Mouse (Mus musculus) adipocyte (in vitro differentiated cells): ENCODE measurements around the gene Txnrd1.
A peak's percentile ranks its signal among the peaks of the same experiment; 100 is the strongest.

Experiments
- DNase-seq: peaks from one replicate; pipeline ENCODE4 v3.0.0-alpha.2; 2016; ENCODE audit warnings: low spot score

The Txnrd1 gene

DNA sequence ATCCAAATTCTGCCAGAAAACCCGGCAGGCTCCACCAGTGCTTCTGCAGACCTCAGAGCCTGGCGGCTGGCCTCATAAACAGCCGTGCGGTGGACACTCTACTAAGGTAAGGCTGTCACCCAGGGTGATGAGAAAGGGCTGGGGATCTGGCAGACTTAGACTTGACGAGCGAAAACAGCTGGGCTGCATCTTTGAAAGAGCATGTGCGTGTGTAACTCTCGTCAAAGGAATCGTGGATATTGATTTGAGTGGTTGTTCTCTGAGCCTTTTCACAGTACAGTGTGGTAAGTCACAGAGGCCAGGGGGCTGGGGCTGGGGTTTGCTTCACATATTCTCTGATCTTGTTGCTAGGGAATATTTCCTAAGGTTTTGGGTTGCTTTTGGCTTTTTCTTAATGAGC, at the start of gene Txnrd1:
Txnrd1 (plus strand) TSS at position 26 of the 400 bp plus-strand sequence.
- DNase-seq: no peak

DNA sequence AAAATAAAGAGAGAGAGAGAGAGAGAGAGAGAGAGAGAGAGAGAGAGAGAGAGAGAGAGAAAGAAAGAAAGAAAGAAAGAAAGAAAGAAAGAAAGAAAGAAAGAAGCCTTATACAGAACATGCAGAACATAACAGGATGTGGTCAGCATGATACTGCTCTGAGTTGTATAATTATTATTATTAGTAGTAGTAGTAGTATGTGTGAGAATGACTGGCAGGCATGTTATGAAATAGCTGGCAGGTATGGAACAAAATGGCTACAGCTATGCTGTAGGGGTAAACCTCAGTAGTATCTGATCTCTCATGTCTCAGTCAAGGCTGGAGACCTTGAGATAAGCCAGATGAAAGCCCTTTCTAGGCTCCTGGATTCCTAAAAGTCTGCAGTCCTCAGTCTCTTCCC, 44.6 kb upstream of the Txnrd1 start:
- no peak for DNase-seq

DNA sequence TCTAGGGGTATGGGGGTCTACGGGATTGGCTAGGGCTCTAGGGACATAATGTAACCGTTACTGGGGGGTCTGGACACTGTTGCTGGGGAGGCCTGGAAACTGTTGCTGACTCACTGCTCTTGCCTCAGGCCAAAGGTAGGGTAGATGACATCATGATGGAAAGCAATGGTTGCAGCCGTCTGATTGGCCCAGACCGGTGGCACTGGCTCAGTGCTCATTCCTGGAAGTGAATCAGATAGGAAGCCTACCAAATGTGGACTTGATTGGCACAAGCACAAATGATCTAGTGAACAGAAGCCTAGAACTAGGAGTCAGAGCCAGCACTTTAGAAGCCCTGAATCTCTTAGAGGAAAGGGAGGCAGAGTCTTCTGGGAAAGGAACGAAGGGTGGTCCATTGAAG, 43.2 kb upstream of the Txnrd1 start:
- DNase-seq: no peak

DNA sequence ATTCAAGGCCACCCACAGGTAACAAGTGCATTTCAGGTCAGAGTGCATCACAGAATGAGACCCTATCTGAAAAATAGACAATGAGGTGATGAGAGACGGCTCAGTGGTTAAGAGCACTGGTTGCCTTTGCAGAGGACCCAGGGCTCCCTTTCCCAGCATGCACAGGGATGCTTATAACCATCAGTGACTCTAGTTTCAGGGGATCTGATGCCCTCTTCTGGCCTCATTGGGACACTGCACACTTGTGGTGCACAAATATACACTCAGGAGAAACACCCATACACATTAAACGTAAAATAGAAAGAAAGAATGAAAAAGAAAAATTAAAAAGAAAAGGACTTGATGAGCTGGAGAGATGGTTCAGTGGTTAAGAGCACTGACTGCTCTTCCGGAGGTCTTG, 42.0 kb upstream of the Txnrd1 start:
- DNase-seq: no peak

DNA sequence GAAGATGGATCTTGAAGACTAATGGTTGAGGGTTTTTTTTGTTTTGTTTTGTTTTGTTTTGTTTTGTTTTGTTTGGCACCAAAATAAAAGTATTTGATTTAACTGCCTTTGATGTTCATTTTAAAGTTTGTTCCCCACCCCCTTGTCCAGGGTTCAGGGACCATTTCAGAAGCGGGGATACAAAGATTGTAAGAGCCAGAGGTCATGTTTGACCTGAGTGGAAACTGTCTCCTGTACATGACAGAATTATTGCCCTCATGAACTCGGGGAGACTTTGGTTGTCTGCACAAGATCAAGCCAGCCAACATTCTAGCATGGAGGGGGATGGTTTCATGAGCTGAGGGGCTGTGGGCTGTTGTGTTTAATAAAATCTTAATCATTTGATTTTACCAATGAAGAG, 41.4 kb upstream of the Txnrd1 start:
- DNase-seq: no peak

DNA sequence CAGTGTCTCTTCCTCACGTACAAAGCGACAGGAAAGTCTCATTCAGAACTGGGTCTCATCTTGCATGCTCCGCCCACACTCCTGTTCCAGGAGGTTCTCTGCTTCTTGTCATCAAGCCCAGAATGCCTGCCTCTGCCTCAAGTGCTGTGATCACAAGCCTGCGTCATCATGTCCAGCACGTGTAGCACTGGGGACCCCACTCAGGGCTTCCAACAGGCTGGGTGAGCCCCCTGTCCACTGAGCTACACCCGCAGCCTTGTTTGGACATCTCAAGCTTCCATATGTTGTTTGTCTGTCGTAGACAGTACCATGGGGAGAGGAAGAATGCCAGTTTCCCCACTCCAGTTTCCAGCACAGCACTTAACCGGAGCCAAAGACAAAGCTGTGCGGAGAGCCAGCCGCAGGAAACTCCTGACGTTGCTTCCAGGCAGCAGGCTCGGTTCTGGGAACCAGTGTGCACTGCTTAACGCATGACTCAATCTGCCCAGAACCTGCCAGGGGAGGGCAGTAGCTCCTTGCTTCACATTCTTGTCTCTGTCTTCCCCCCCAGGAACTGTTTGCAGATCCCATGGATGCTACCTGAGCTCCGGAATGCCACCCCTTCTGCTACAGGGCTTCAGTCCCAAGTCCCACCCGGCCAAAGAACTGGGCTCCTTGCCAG, 38.5 kb upstream of the Txnrd1 start:
- peak; percentile 71 for DNase-seq

DNA sequence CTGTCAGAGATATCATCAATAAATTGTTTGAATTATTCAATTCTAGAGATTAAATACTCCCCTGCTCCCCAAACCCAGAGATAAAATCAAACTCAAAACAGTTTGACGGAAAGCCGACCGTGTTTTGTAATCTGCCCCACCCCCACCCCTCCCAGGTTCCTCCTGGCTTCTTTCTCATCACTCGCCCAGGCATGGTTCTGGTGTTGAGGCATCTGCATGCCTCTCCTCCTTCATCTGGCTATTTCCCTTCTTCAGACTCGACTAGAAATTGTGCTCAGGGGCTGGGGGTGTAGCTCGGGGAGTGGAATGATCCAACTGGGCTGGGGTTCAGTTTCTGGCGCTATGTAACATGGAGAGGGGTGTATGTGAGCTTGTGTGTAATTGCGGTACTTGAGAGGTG, 38.0 kb upstream of the Txnrd1 start:
- DNase-seq: no peak

DNA sequence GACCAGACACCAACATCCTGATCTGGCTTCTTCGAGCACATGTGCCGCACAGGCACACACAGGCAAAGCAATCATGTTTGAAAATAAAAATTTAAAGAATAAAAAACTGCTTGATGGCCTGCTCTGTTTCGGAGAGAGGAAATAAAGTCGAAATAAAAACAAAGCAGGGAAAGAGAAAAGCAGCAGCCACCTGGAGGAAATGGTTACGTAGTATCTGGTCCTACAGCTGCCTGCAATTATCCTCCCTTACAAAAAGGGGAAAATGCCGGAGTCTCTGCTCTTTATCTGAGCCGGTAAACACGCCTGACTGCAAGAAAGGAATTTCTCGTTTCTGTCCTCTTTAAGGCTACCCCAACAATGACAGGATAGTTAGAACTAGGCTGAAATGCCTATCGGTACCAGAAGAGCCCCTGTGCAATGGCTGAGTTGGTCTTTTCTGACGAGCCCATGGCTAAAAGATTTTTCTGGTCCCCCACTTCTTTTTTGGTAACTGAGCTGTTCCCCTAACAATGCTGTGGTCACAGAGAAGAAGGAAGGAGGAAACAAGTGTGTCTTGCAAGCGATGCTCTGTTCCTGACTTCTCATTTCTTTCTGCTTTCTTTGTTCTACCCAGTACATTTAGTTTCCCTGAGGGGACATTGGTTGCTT, 37.2 kb upstream of the Txnrd1 start:
- no peak for DNase-seq

DNA sequence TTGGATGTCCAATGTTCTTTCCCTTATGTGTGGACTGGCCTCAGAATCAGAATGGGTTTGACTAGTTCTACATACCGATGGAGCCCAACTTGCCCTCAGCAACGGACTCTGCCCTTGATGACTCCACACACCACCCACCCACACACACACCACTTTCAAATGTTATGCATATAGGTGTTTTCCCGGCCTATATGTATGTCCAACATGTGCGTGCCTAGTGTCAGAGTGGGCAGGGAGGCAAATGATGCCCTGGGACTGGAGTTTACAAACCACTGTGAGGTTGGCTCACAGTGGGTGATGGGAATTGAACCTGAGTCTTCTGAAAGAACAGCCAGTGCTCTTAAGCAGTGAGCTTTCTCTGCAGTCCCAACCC, 36.6 kb upstream of the Txnrd1 start:
- DNase-seq: no peak

DNA sequence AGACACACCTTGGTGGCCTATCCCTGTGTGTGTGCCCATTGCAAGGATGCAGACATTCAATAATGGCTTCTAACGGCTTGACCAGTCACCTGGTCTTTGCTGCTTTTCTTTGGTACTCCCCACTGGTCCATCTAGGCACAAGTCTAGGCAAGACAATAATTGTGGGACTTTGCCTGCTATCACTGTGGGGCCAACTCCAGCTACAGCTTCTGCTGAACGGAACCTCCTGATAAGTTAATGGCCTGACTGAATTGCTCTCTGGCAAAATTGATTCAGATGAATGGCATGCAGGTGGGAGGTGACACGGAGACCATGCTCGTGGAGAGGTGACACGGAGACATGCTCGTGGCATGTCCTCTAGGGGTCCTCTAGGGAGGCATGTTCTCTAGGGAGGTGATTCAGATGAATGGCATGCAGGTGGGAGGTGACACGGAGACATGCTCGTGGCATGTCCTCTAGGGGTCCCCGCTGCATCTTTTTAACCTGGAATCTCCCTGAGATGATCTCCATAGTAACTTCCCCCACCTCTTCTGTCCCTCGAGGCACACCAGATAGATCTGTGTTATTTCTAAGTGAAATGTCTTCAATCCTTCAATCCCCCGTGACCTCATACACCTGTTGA, 35.3 kb upstream of the Txnrd1 start:
- DNase-seq: no peak

DNA sequence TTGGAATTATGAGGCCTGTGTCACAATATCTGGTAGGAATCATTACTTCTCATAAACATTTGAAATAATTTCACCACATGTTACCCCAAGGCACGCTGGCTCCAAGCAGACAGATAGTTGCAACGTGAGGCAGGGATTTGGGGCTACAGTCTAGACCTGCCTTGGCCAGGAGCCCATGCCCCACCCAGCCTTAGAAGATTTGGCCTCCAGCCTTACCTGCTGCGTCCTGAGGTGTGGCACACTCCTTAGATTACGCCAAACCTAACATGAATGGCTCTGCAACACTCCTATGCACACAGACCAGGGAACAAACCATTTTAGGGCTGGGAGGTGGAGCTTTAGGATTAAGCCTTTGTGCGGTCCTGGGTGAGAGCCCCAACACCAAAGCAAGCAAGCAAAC, 33.7 kb upstream of the Txnrd1 start:
- DNase-seq: no peak

DNA sequence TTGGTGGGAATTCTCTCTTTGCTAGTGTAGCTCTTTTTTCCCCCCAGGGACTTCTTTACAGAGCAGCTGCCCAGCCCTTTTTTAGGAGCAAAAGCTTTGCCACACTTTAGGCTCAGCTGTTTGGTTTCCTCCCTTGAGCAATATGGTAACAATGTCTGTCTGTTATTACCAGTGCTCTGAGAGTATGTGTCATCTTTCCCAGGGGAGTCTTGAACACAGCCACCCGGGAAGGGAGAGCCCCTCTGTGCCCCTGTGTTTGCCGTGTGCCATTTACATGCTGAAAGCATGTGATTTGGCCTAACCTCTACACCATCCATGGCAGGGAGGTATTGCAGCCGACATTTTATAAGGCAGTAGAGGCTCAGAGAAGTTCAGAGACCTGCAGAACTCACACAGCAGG, 29.4 kb upstream of the Txnrd1 start:
- peak; percentile 32 for DNase-seq

DNA sequence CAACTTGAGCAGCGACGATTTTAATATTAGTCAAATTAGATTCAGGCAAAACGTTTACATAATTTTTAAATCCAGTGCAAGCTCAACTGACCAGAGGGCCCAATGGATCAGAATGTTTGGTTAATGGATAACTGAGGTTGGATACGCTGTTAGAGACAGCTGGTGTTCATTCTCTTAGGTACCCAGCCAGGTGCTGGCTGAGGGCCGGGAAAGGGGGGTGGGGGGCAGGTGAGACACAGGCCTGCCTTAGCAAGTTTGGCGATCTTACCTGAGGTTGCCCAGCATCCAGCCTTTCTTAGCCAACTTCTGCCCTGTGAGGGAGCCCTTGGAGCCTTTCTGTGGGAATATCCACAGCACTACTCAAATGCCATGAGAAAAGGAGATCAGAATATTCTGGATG, 28.6 kb upstream of the Txnrd1 start:
- no peak for DNase-seq

DNA sequence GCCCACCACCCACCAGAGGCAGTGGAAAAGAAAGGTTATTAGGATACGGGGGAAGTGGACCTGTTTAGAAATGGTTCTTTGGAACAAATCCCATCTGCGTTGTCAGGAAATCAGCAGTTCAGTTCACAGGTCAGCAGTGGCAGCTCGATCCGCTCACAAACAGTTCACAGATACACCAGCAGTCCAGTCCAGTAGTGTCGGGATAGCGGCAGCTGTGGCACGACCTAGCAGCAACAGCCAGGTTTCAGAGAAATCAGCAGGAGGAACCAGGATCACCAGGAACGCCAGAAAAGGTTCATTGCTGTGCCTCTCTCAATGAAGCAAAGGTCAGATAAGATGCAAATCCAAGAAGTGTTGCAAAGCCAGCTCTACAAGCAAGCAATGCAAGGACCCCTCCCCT, 27.3 kb upstream of the Txnrd1 start:
- no peak for DNase-seq

DNA sequence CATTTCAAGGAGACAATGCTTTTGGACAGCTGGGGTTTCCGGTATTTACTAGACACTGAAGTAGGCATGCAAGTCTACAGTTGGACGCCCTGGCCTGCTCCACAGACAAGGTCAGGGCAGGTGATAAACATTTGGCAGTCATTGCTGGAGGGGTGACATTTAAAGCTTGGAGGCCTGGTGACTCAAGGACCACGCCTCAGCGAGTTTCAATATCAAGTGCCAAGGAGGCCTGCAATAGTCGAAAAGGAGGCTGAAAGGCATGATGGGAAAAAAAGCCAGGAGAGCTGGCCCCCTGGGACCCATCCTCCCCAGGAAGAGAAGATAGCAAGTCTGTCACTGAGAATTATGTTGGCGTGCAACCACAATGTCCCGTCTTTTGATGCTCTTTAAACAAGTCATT, 26.5 kb upstream of the Txnrd1 start:
- DNase-seq: no peak

DNA sequence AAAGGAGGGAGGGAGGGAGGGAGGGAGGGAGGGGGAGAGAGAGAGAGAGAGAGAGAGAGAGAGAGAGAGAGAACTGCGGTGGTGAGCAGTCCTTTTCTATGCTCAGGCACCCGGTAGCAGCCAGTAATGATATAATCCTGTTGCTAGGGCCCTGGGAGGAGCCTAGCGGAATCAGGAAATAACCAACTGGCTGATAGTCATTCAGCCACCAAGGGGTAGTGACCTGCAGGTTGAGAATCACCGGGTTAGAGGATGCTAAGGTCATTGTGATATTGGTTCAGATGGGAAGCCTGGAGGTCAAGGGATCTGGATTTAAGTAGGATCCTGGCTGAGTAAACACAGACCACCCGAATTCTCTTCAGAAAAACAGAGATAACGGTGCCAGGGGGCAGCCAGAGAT, 25.6 kb upstream of the Txnrd1 start:
- no peak for DNase-seq

DNA sequence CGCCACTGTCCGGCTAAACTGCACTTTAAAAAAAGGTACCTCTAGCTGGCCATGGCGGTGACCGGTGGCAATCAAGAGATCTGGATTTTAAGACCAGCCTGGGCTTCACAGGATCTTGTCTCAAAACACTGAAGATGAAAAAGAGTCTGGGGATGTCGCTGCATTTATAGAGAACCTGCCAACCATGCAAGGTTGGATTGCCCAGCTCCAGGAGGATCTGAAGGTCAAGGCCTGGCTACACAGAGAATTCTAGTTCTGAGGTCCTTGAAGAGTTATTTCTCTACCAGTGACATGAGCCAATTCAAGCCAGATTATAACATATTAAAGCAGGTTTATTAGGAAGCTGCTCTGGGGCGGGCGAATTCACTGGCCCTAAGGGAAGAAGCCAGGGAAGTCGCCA, 24.9 kb upstream of the Txnrd1 start:
- no peak for DNase-seq

DNA sequence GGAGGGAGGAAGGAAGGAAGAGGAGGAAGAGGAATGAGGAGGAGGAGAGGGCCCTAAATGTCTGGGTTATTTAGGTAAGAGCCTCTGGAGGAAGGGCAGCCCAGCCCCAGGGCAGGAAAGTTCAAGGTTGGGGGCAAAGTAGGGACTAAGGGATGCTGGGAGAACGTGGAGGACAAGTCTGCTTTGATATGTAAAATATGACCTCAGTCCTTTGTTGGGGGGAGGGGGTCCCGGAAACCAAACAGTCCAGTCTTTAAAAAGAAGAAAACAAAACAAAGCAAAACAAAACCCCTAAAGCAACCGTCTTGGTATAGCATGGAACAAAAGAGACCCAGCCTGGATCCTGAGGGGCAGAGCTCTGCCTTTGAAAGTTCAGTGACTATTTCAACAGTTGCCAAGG, 24.4 kb upstream of the Txnrd1 start:
- no peak for DNase-seq

DNA sequence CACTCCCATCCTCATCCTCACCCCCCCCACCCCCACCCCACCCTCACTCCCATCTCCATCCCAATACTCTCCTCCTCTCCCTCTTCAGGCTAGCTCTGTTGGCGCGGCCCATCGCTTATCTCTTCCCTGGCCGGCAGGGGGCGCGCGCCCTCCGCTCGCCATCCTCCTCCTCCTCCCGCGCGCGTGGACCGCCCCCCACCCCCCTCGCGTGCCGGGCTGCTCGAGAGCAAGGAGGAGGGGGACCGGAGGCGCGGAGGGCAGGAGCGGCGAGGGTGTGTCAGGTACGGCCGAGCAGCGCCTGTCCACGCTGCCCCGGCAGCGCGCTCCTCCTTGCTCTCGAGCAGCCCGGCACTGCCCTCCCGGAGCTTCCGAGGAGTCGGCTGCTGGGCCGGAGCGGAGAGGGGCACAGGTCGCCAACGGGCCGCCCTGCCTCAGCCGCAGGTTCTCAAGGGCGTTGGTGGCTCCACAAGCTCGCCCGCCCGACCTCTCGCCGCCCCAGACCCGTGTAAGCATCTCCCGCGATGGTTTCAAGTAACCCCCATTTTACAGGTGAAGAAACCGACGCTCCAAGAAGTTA, 21.8 kb upstream of the Txnrd1 start:
- no peak for DNase-seq

DNA sequence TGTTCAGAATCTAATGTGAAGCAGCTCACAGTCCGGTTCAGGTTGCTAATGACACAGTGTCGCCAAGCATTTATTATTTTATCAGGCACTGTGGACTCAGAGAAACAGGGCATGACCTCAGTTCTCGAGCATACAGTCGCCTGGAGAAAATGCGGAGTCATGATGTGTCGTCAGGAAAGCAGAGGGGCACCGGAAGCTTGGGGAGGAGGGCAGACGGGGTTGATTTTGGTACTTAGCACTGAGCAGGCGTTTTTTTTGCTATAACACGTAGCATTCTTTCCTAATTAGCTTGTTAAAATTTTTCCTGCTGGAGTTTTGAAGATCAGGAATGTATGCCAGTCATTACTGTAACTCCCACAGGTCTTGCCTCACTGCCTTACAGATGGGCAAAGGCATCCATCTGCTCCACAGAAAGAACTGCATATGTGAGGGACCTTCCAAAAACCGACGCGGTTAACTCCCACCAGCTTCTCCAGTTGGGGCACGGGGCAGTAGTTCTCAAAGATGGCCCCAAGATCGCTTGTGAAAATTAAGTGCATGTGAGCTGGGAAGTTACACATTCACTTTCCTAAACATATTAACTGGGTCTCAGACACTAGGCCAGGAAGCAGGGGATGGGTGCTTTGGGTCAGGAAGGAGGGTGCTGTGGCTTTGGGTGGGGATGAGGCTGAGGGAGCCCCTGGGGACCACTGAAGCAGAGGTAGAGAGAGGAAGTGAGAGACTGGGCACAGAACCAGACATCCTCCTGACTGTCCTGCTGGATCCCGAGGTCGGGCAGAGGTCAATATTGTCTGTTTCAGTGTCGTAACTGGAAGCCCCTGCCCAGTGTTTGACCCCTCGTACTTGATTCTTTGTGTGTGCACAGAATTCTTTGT, 19.4 kb upstream of the Txnrd1 start:
- DNase-seq: no peak

DNA sequence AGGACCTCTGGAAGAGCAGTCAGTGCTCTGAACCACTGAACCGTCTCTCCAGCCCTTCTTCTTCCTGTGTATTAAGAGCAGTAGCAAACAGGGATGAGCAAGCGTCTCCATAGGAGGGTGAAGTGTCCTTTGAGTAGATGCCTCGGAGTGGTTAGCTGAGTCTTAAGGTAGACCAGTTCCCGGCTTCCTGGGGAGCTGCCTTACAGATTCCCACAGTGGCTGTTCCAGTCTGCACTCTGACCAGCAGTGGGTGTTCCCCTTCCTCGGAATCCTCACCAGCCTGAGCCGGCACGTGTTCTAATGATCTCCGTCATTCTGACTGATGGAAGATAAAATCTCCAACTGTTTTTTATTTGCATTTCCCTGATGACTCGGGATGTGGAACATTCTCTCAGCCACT, 17.3 kb upstream of the Txnrd1 start:
- DNase-seq: no peak

DNA sequence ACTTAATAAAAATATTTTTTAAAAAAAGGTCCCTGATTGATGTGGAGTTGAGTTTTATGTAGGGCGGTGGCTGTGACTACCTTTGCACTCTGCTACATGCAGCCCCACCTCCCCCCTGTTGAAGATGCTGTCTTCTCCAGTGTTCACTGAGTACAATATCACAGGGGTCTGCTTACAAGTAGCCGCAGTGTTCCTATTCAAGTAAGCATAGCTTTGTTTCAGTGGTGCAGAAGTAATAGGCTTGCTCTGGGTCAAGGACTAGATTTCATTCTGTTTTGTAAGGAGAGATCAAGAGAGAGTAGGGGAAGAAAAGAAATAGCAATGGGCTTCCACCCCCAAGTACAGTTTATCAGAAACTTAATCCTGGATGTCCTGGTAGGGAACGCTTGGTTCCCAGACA, 16.2 kb upstream of the Txnrd1 start:
- no peak for DNase-seq

DNA sequence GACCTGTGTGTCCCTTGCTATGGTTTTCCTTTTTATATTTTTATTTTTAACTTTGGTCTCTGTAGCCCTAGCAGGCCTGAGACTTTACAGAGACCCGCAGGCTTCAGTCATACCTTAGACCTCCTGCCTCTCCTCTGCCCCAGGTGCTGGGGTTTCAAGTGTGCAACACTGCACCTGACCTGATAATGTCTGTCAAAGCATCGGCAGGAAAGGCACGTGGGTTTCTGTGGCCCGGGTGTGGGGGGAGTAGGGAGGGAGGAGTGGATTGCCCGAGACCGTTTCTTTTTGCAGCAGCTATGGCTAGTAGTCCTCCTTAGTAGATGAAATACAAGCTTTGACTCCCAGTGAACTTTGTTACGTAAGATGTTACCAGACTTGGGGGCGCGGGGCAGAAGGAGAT, 15.8 kb upstream of the Txnrd1 start:
- DNase-seq: no peak
